Mouse (Mus musculus) midbrain, embryonic 11.5 days (tissue): ENCODE data around the gene Masp2. TPM values are rescaled to one million over a fixed set of nuclear protein-coding genes. Genes with fewer than 3 reads are reported as not detected.

Source experiments
- ATAC-seq: fragments of 200-750 bp; cut with Nextera tagmentation; 2 replicates; pipeline ENCODE4 v1.8.0; 2017; ENCODE audit warnings: moderate TSS enrichment, moderate library complexity; ENCODE audit not compliant: low FRiP score
- DNase-seq: peaks from one replicate; pipeline ENCODE4 v3.0.0; 2015; ENCODE audit warnings: low spot score; ENCODE audit errors: missing footprints
- H3K27ac ChIP-seq: fragments of 300-500 bp; sonication (generic); 2 replicates; pipeline ENCODE4 v1.5.1; 2014; ENCODE audit warnings: low read depth, low read length
- H3K27me3 ChIP-seq: fragments of 300-500 bp; sonication (generic); 2 replicates; pipeline ENCODE4 v1.6.1; 2014; ENCODE audit warnings: mild to moderate bottlenecking, low read length, moderate library complexity, mixed read lengths; ENCODE audit not compliant: control insufficient read depth, insufficient read depth
- H3K36me3 ChIP-seq: fragments of 300-500 bp; sonication (generic); 2 replicates; pipeline ENCODE4 v1.6.1; 2014; ENCODE audit warnings: mild to moderate bottlenecking, low read length, moderate library complexity, mixed read lengths; ENCODE audit not compliant: control insufficient read depth, insufficient read depth
- H3K4me1 ChIP-seq: fragments of 300-500 bp; sonication (generic); 2 replicates; pipeline ENCODE4 v1.6.1; 2014; ENCODE audit warnings: low read length; ENCODE audit not compliant: control insufficient read depth, insufficient read depth
- H3K4me2 ChIP-seq: fragments of 300-500 bp; sonication (generic); 2 replicates; pipeline ENCODE4 v1.6.1; 2014; ENCODE audit warnings: mild to moderate bottlenecking, moderate library complexity
- H3K4me3 ChIP-seq: fragments of 300-500 bp; sonication (generic); 2 replicates; pipeline ENCODE4 v1.5.1; 2014; ENCODE audit warnings: low read depth, low read length
- H3K9ac ChIP-seq: fragments of 300-500 bp; sonication (generic); 2 replicates; pipeline ENCODE4 v1.6.1; 2014; ENCODE audit warnings: low read length
- H3K9me3 ChIP-seq: fragments of 300-500 bp; sonication (generic); 2 replicates; pipeline ENCODE4 v1.6.1; 2016; ENCODE audit warnings: low read length; ENCODE audit not compliant: control insufficient read depth
- WGBS: fragments of 180-500 bp; shearing (Covaris S2); extraction: QIAGEN DNeasy Blood & Tissue Kit; methylation state at CpG from one replicate; pipeline ENCODE4 v1.1.7; 2014; 5-methylcytosine and 5-hydroxymethylcytosine counted together
- polyA plus RNA-seq: library from polyadenylated mRNA; unstranded; fragments of >200 nt; fragmentation: Nextera tagmentation; extraction: Ambion mirVana; gene quantifications from 2 replicates; pipeline ENCODE4 v1.2.1, GENCODE M21; 2014

Masp2 gene
- polyA plus RNA-seq, 1 experiment from 2014 or later, result 0.25 TPM

DNA sequence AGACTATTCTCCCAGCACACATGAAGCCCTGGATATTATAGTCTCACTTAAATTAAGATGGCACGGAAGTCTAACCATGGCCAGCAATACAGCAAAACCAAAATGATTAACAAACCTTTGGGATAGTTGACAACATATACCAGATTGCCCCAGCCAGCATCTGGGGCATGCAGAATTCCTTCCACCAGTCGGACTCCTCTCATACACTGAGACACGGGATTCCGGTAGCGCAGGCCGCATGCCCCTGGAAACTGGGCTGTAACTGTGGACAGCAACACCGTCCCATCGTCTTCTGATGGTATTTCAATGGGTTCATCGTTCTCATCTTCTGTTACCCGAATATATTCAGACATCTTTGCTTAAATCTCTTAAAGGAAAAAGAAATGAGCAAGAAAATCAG is 22.7 kb downstream of the Masp2 start:
- H3K36me3 ChIP-seq, result peaks cover 30% of the 10 kb centered on the region
- ATAC-seq, result no peak
- no peak overlapping the region for H3K27ac ChIP-seq
- 88% methylated on average over 10 of the region's 10 CpGs for WGBS
- no peak overlapping the region for H3K4me3 ChIP-seq
- no peaks in the 10 kb centered on the region for H3K9me3 ChIP-seq
- no peak overlapping the region for H3K9ac ChIP-seq
- peak overlapping the region; percentile 63 for H3K4me2 ChIP-seq
- no peaks in the 10 kb centered on the region for H3K27me3 ChIP-seq
- H3K4me1 ChIP-seq, result 0 out of 2 replicates have a peak, but pooled peaks cover 5% of the 10 kb centered on the region
- DNase-seq, result no peak

GRCm38 (mm10) chr4:148625756-148626622 is 23.6 kb downstream of the Masp2 start:
- Histone ChIP-seq H3K9me3 (no peaks in the 10 kb centered on the region), H3K4me2 (peak overlapping the region; percentile 63), H3K36me3 (peaks cover 25% of the 10 kb centered on the region), H3K9ac (peak overlapping the region; percentile 100), H3K4me1 (0 out of 2 replicates have a peak, but pooled peaks cover 5% of the 10 kb centered on the region), H3K4me3 (peak overlapping the region; percentile 99), H3K27ac (peak overlapping the region; percentile 85), H3K27me3 (no peaks in the 10 kb centered on the region)
- ATAC-seq (no peak; the same call in none of the 2 replicates), DNase-seq (no peak)
- WGBS, result 1% methylated on average over 57 of the region's 57 CpGs

GRCm38 (mm10) chr4:148626623-148627185 is 24.4 kb downstream of the Masp2 start, which contains the start of gene Tardbp:
Tardbp (minus strand) TSS chr4:148627019.
- peak within 1 kb of the TSS; percentile 63 for H3K4me2 ChIP-seq
- H3K36me3 ChIP-seq, result peaks cover 21% of the 10 kb centered on the region
- peak within 1 kb of the TSS; percentile 100 for H3K9ac ChIP-seq
- H3K4me3 ChIP-seq, result peak within 1 kb of the TSS; percentile 99
- H3K27me3 ChIP-seq, result no peaks in the 10 kb centered on the region
- ATAC-seq (peak; percentile 96), DNase-seq (peak; percentile 100)
- WGBS, result under 1% methylated on average over 51 of the region's 51 CpGs
- 0 out of 2 replicates have a peak, but pooled peaks cover 5% of the 10 kb centered on the region for H3K4me1 ChIP-seq
- H3K9me3 ChIP-seq, result no peaks in the 10 kb centered on the region
- H3K27ac ChIP-seq, result peak within 1 kb of the TSS; percentile 85

GRCm38 (mm10) chr4:148627246-148627645 is 24.9 kb downstream of the Masp2 start:
- Histone ChIP-seq H3K27ac (no peak overlapping the region), H3K9ac (peak overlapping the region; percentile 100; the same call in 1 of the 2 replicates), H3K9me3 (no peaks in the 10 kb centered on the region), H3K27me3 (no peaks in the 10 kb centered on the region), H3K36me3 (peaks cover 16% of the 10 kb centered on the region; the same call in 1 of the 2 replicates), H3K4me3 (peak overlapping the region; percentile 99), H3K4me1 (0 out of 2 replicates have a peak, but pooled peaks cover 5% of the 10 kb centered on the region), H3K4me2 (peak overlapping the region; percentile 63)
- no peak for DNase-seq
- ATAC-seq, result peak; percentile 54
- WGBS, result 61% methylated on average over 3 of the region's 3 CpGs

- Histone ChIP-seq H3K36me3 (no peaks in the 10 kb centered on the region), H3K27me3 (no peaks in the 10 kb centered on the region), H3K27ac (no peak overlapping the region), H3K4me1 (no peaks in the 10 kb centered on the region), H3K4me3 (no peak overlapping the region), H3K9me3 (no peaks in the 10 kb centered on the region), H3K4me2 (no peak overlapping the region), H3K9ac (no peak overlapping the region)
- ATAC-seq (no peak), DNase-seq (no peak)
- 81% methylated on average over 3 of the region's 3 CpGs for WGBS
Measured at GRCm38 (mm10) chr4:148632013-148632692, 29.8 kb downstream of the Masp2 start.

DNA sequence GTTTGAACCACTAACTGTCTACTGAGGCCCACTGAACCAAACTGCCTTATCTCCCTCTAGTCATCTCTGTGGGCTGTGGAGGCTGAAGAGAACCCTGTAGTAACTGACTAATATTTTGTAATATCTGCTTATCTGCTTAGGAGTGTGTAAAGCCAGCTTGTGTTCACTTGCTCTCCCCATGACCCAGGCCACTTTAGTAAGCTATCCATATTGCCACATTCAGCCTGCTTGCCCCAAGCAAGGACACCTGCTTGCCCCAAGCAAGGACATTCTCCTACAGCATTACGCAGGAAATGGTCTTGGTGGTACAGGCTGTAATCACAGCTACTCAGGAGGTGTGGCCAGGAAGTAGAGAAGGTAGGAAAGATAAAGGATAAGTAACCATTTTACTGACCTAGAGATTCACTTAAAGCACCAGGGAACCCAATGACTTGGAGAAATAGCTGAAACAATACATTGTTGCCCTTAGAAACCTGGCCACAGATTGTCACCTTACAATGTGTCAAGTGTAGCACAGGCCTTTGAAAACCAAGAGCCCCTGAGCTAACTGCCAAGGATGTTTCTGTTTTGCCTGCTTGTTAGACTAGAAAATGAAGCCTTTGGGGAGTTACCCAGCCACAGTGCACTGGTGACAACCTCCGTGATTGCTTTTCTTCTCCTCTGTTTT is 31.2 kb downstream of the Masp2 start:
- no peak overlapping the region for H3K4me2 ChIP-seq
- no peaks in the 10 kb centered on the region for H3K4me1 ChIP-seq
- 83% methylated on average over 2 of the region's 2 CpGs for WGBS
- DNase-seq, result no peak
- no peak overlapping the region for H3K9ac ChIP-seq
- no peak for ATAC-seq
- no peaks in the 10 kb centered on the region for H3K27me3 ChIP-seq
- no peaks in the 10 kb centered on the region for H3K36me3 ChIP-seq
- H3K27ac ChIP-seq, result no peak overlapping the region
- no peak overlapping the region for H3K4me3 ChIP-seq
- no peaks in the 10 kb centered on the region for H3K9me3 ChIP-seq

DNA sequence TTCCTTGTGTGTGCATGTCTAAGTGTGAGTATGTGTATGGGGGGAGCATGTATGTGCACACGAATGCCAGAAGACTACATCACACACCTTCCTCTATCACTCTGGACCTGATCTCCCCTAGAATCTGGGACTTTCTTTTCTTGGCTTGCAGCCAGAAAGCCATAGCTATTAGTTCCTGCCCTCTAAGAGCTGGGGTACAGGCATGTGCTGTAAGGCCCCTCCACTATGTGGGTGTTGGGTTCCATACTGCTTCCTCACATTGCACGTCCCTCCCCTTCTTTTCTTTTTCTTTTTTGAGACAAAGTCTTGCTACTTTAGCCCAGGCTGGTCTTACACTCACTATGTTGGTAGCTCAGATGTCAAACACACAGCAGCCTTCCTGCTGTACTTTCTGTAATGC is 33.0 kb downstream of the Masp2 start:
- DNase-seq (no peak), ATAC-seq (no peak)
- no peaks in the 10 kb centered on the region for H3K27me3 ChIP-seq
- no peak overlapping the region for H3K4me3 ChIP-seq
- no peaks in the 10 kb centered on the region for H3K4me1 ChIP-seq
- H3K36me3 ChIP-seq, result no peaks in the 10 kb centered on the region
- H3K9ac ChIP-seq, result no peak overlapping the region
- H3K27ac ChIP-seq, result no peak overlapping the region
- no peak overlapping the region for H3K4me2 ChIP-seq
- no peaks in the 10 kb centered on the region for H3K9me3 ChIP-seq
- 84% methylated on average over 2 of the region's 2 CpGs for WGBS

GRCm38 (mm10) chr4:148638302-148638701 is 35.9 kb downstream of the Masp2 start:
- Histone ChIP-seq H3K36me3 (no peaks in the 10 kb centered on the region), H3K4me2 (no peak overlapping the region), H3K9ac (no peak overlapping the region), H3K27me3 (no peaks in the 10 kb centered on the region), H3K9me3 (no peaks in the 10 kb centered on the region), H3K4me3 (no peak overlapping the region), H3K27ac (no peak overlapping the region), H3K4me1 (no peaks in the 10 kb centered on the region)
- DNase-seq (no peak), ATAC-seq (no peak)
- WGBS, result 66% methylated on average over 9 of the region's 9 CpGs
